Mouse (Mus musculus) lung, embryonic 14.5 days (tissue): ENCODE measurements around the gene Tubd1. TPM values are rescaled to one million over a fixed set of nuclear protein-coding genes. Genes with fewer than 3 reads are reported as not detected.

Source experiments
- ATAC-seq: fragments of 200-750 bp; cut with Nextera tagmentation; 2 replicates; pipeline ENCODE4 v1.8.0; 2017; ENCODE audit warnings: mild to moderate bottlenecking, moderate TSS enrichment, moderate library complexity; ENCODE audit not compliant: insufficient read depth
- DNase-seq: peaks from one replicate; pipeline ENCODE4 v3.0.0-alpha.2; 2015
- H3K27ac ChIP-seq: fragments of 300-500 bp; sonication (generic); 2 replicates; pipeline ENCODE4 v1.5.1; 2014; ENCODE audit warnings: low read depth, mild to moderate bottlenecking, moderate library complexity
- H3K27me3 ChIP-seq: fragments of 300-500 bp; sonication (generic); 2 replicates; pipeline ENCODE4 v1.6.1; 2014; ENCODE audit warnings: low read length, control low read depth; ENCODE audit not compliant: insufficient read depth
- H3K36me3 ChIP-seq: fragments of 300-500 bp; sonication (generic); 2 replicates; pipeline ENCODE4 v1.6.1; 2014; ENCODE audit warnings: control low read depth; ENCODE audit not compliant: insufficient read depth
- H3K4me1 ChIP-seq: fragments of 300-500 bp; sonication (generic); 2 replicates; pipeline ENCODE4 v1.6.1; 2014; ENCODE audit warnings: antibody characterized with exemption, control low read depth; ENCODE audit not compliant: insufficient read depth
- H3K4me2 ChIP-seq: fragments of 300-500 bp; sonication (generic); 2 replicates; pipeline ENCODE4 v1.6.1; 2014; ENCODE audit warnings: mild to moderate bottlenecking
- H3K4me3 ChIP-seq: fragments of 300-500 bp; sonication (generic); 2 replicates; pipeline ENCODE4 v1.5.1; 2014; ENCODE audit warnings: low read depth, low read length
- H3K9ac ChIP-seq: fragments of 300-500 bp; sonication (generic); 2 replicates; pipeline ENCODE4 v1.6.1; 2014
- H3K9me3 ChIP-seq: fragments of 300-500 bp; sonication (generic); 2 replicates; pipeline ENCODE4 v1.6.1; 2016; ENCODE audit warnings: low read depth, low read length, control low read depth
- CTCF ChIP-seq: IDR thresholded peaks from 2 replicates; pipeline ENCODE4 v1.5.1; 2016; ENCODE audit warnings: antibody characterized with exemption, low read depth
- WGBS: fragments of 180-500 bp; shearing (Covaris S2); extraction: QIAGEN DNeasy Blood & Tissue Kit; methylation state at CpG from one replicate; pipeline ENCODE4 v1.1.7; 2014; 5-methylcytosine and 5-hydroxymethylcytosine counted together
- polyA plus RNA-seq: library from polyadenylated mRNA; unstranded; fragments of >200 nt; fragmentation: Nextera tagmentation; extraction: Ambion mirVana; gene quantifications from 2 replicates; pipeline ENCODE4 v1.2.1, GENCODE M21; 2014

Tubd1 gene
- polyA plus RNA-seq, 1 experiment from 2014 or later: 14.2 TPM

GRCm38 (mm10) chr11:86602116-86602515, 57.3 kb downstream of the Tubd1 start:
- H3K4me1 ChIP-seq: no peaks in the 10 kb centered on the region
- H3K4me3 ChIP-seq: no peak overlapping the region
- no peak for ATAC-seq
- no peak for DNase-seq
- TF ChIP-seq CTCF: no peak
- no peak overlapping the region for H3K4me2 ChIP-seq
- H3K9me3 ChIP-seq: no peaks in the 10 kb centered on the region
- H3K27ac ChIP-seq: no peak overlapping the region
- no peaks in the 10 kb centered on the region for H3K27me3 ChIP-seq
- 46% methylated on average over 3 of the region's 3 CpGs for WGBS
- H3K9ac ChIP-seq: no peak overlapping the region
- H3K36me3 ChIP-seq: peaks cover 13% of the 10 kb centered on the region; the same call in 1 of the 2 replicates

DNA sequence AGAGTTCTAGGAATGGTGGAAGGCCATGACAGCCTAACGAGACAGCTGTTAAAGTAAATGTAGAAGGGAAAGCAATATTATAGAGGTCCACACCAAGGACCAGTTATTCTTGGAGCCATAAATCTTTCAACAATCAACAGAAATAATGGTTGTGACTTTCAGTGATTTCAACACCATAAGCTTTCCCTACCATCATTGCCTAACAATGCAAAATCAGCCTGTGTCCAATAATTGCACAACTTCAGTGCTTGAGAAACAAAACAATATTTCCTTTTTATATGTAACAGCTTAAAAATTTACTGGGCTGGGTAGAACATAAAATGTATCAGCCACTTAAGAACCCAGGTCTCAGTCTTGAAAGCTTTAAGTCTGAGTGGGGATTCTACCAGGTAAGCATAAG, 58.9 kb downstream of the Tubd1 start:
- ATAC-seq (no peak), DNase-seq (no peak)
- Histone ChIP-seq H3K9me3 (no peaks in the 10 kb centered on the region), H3K36me3 (peaks cover 13% of the 10 kb centered on the region; the same call in 1 of the 2 replicates), H3K4me1 (no peaks in the 10 kb centered on the region), H3K27me3 (no peaks in the 10 kb centered on the region), H3K27ac (no peak overlapping the region), H3K4me3 (no peak overlapping the region), H3K9ac (no peak overlapping the region), H3K4me2 (no peak overlapping the region)
- no peak for TF ChIP-seq CTCF
- 96% methylated on average over 1 of the region's 1 CpGs for WGBS

GRCm38 (mm10) chr11:86604289-86604688, 59.5 kb downstream of the Tubd1 start:
- Histone ChIP-seq H3K4me3 (no peak overlapping the region), H3K9me3 (no peaks in the 10 kb centered on the region), H3K27ac (no peak overlapping the region), H3K4me1 (no peaks in the 10 kb centered on the region), H3K27me3 (no peaks in the 10 kb centered on the region), H3K36me3 (peaks cover 13% of the 10 kb centered on the region; the same call in 1 of the 2 replicates), H3K9ac (no peak overlapping the region), H3K4me2 (no peak overlapping the region)
- WGBS: 88% methylated on average over 3 of the region's 3 CpGs
- ATAC-seq: no peak
- TF ChIP-seq CTCF: no peak
- no peak for DNase-seq

- no peak for DNase-seq
- Histone ChIP-seq H3K27me3 (no peaks in the 10 kb centered on the region), H3K4me3 (no peak overlapping the region), H3K36me3 (peaks cover 13% of the 10 kb centered on the region; the same call in 1 of the 2 replicates), H3K9ac (no peak overlapping the region), H3K9me3 (no peaks in the 10 kb centered on the region), H3K4me1 (no peaks in the 10 kb centered on the region), H3K4me2 (no peak overlapping the region), H3K27ac (no peak overlapping the region)
- 65% methylated on average over 5 of the region's 5 CpGs for WGBS
- no peak for ATAC-seq
- TF ChIP-seq CTCF: no peak
Measured at GRCm38 (mm10) chr11:86604732-86605520, 60.1 kb downstream of the Tubd1 start.

- H3K9ac ChIP-seq: no peak overlapping the region
- WGBS: 89% methylated on average over 2 of the region's 2 CpGs
Measured at GRCm38 (mm10) chr11:86606621-86607339, 62.0 kb downstream of the Tubd1 start.

DNA sequence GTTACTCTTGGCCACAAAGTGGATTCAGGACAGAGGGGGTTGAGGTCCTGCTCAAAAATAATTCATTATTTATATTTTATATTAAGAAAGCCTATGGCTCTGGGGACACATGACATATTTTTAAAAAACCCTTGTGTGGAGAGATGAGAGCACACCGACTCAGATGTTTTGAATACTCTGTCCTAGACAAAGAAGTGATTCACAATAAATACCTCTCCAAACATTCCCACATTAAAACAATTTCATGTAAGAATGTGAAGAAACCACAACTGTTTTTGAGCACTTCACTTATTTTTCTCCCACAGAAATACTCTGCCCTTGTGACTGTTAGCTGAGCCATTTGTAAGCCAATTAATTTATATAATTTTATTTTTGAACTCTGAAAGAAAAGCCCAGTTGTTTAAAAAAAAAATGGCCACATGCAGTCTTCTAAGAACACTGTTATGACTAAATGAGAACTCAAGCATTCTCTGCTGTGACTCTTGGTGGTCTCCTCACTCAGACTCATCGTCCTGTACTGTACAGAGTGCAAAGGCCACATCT, 63.1 kb downstream of the Tubd1 start:
- H3K27ac ChIP-seq: no peak overlapping the region
- no peak overlapping the region for H3K9ac ChIP-seq
- no peaks in the 10 kb centered on the region for H3K4me1 ChIP-seq
- H3K4me3 ChIP-seq: no peak overlapping the region
- no peak for DNase-seq
- ATAC-seq: no peak
- 70% methylated on average over 2 of the region's 2 CpGs for WGBS
- H3K27me3 ChIP-seq: no peaks in the 10 kb centered on the region
- H3K9me3 ChIP-seq: no peaks in the 10 kb centered on the region
- H3K4me2 ChIP-seq: no peak overlapping the region
- peaks cover 18% of the 10 kb centered on the region; the same call in 1 of the 2 replicates for H3K36me3 ChIP-seq
- no peak for TF ChIP-seq CTCF

More at GRCm38 (mm10) chr11:86606621-86607339, 62.0 kb downstream of the Tubd1 start:
- Histone ChIP-seq H3K27me3 (no peaks in the 10 kb centered on the region), H3K4me3 (no peak overlapping the region), H3K9me3 (no peaks in the 10 kb centered on the region), H3K4me1 (no peaks in the 10 kb centered on the region), H3K36me3 (peaks cover 18% of the 10 kb centered on the region; the same call in 1 of the 2 replicates), H3K4me2 (no peak overlapping the region), H3K27ac (no peak overlapping the region)
- TF ChIP-seq CTCF: no peak
- no peak for DNase-seq
- ATAC-seq: no peak

GRCm38 (mm10) chr11:86610239-86610638, 65.4 kb downstream of the Tubd1 start:
- Histone ChIP-seq H3K4me3 (no peak overlapping the region), H3K4me2 (no peak overlapping the region), H3K9me3 (no peaks in the 10 kb centered on the region), H3K27me3 (no peaks in the 10 kb centered on the region), H3K36me3 (peaks cover 14% of the 10 kb centered on the region; the same call in 1 of the 2 replicates), H3K4me1 (no peaks in the 10 kb centered on the region), H3K9ac (no peak overlapping the region), H3K27ac (no peak overlapping the region)
- no peak for DNase-seq
- TF ChIP-seq CTCF: no peak
- no peak for ATAC-seq
- whole genome bisulfite sequencing: 91% methylated on average over 3 of the region's 3 CpGs
